Mouse (Mus musculus) liver, embryonic 14.5 days (tissue): ENCODE results near the gene Dclk2.
A peak's percentile ranks its signal among the peaks of the same experiment; 100 is the strongest.

Experiments
- CTCF ChIP-seq: IDR thresholded peaks from 2 replicates; pipeline ENCODE4 v1.5.1; 2016; ENCODE audit warnings: antibody characterized with exemption, low read depth, control low read depth
- EP300 ChIP-seq: IDR thresholded peaks from 2 replicates; pipeline ENCODE4 v1.6.1; 2016; ENCODE audit warnings: antibody characterized with exemption, low read depth

DNA sequence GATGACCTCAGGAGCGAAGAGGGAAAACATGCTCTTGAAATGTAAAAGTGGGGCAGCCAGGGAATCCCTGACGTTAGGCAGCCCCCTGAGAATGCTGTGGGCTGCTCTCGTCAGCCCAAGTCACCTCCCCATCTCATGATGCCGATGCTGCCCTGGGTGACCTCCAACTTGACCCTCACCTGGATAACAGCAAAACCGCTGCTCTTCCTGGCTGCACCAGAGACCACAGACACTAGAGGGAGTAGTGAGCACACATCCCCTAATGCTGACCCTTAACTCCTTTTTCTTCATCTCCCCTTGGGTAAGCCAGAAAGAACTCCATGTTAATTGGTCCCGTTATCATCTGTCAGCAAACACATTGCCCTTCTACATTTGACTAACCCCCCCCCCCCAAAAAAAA lies 123.9 kb downstream of the Dclk2 start:
- TF ChIP-seq CTCF (peak; percentile 93), EP300 (no peak; the same call in 1 of the 2 replicates)
